Mouse (Mus musculus): ENCODE results near the gene Galnt14.

- TF ChIP-seq TAL1 (IDR thresholded peaks at IDR 0.05; ENCODE audit: low read length) (no peak), GATA1 (IDR thresholded peaks at IDR 0.05; ENCODE audit: low read length) (no peak)
Observed at GRCm38 (mm10) chr17:73649371-73649770, 60.9 kb downstream of the Galnt14 start.
